Mouse (Mus musculus) kidney, adult 8-10 months (tissue): ENCODE results near the gene Map7.
A peak's percentile ranks its signal among the peaks of the same experiment; 100 is the strongest.

Experiments used
- DNase-seq, 2 experiments: peaks; one replicate each; pipeline ENCODE4 v3.0.0; 2022

Gene Map7

GRCm38 (mm10) chr10:20155401-20155800 is 7.1 kb downstream of the Map7 start:
- no peak for DNase-seq

GRCm38 (mm10) chr10:20157021-20157726 is 8.9 kb downstream of the Map7 start:
- no peak for DNase-seq

GRCm38 (mm10) chr10:20158756-20159155 is 10.5 kb downstream of the Map7 start:
- no peak for DNase-seq

GRCm38 (mm10) chr10:20159308-20159707 is 11.0 kb downstream of the Map7 start:
- no peak for DNase-seq

- DNase-seq: peak; percentile 55 to 64
Observed at GRCm38 (mm10) chr10:20160914-20161313, 12.6 kb downstream of the Map7 start.

GRCm38 (mm10) chr10:20164810-20165209 is 16.5 kb downstream of the Map7 start:
- no peak for DNase-seq

- no peak for DNase-seq
Observed at GRCm38 (mm10) chr10:20166797-20167196, 18.5 kb downstream of the Map7 start.

GRCm38 (mm10) chr10:20167467-20167866 is 19.2 kb downstream of the Map7 start:
- no peak for DNase-seq

- no peak for DNase-seq
Observed at GRCm38 (mm10) chr10:20169182-20169674, 21.0 kb downstream of the Map7 start.

- no peak for DNase-seq
Observed at GRCm38 (mm10) chr10:20169927-20170604, 21.8 kb downstream of the Map7 start.

GRCm38 (mm10) chr10:20170605-20171088 is 22.4 kb downstream of the Map7 start:
- peak; percentile 83 to 85 for DNase-seq

- peak; percentile 66 to 76 for DNase-seq
Observed at GRCm38 (mm10) chr10:20171209-20171608, 22.9 kb downstream of the Map7 start.

GRCm38 (mm10) chr10:20171756-20172155 is 23.5 kb downstream of the Map7 start:
- no peak for DNase-seq

- DNase-seq: peak; percentile 65 to 76
Observed at GRCm38 (mm10) chr10:20173733-20174132, 25.5 kb downstream of the Map7 start.

GRCm38 (mm10) chr10:20176054-20176453 is 27.8 kb downstream of the Map7 start:
- DNase-seq: no peak

- DNase-seq: peak; percentile 85 to 90
Observed at GRCm38 (mm10) chr10:20178807-20179605, 30.7 kb downstream of the Map7 start.

GRCm38 (mm10) chr10:20181198-20181597 is 32.9 kb downstream of the Map7 start:
- no peak for DNase-seq

GRCm38 (mm10) chr10:20181680-20182399 is 33.6 kb downstream of the Map7 start:
- DNase-seq: no peak

- DNase-seq: peak; percentile 58 to 79
Observed at GRCm38 (mm10) chr10:20184326-20184725, 36.1 kb downstream of the Map7 start.

- DNase-seq: no peak
Observed at GRCm38 (mm10) chr10:20185264-20185663, 37.0 kb downstream of the Map7 start.

- no peak for DNase-seq
Observed at GRCm38 (mm10) chr10:20185806-20186205, 37.5 kb downstream of the Map7 start.

- DNase-seq: peak; percentile 55 to 81
Observed at GRCm38 (mm10) chr10:20186800-20187273, 38.6 kb downstream of the Map7 start.
